Mouse (Mus musculus) lung, postnatal 0 days (tissue): ENCODE results near the gene Coq8a. TPM values are rescaled to one million over a fixed set of nuclear protein-coding genes. Genes with fewer than 3 reads are reported as not detected.
A peak's percentile ranks its signal among the peaks of the same experiment; 100 is the strongest.

Experiments
- ATAC-seq: fragments of 200-750 bp; cut with Nextera tagmentation; 2 replicates; pipeline ENCODE4 v1.8.0; 2017; ENCODE audit warnings: moderate library complexity
- DNase-seq: peaks from one replicate; pipeline ENCODE4 v3.0.0-alpha.2; 2016; ENCODE audit warnings: low spot score
- H3K27ac ChIP-seq: fragments of 300-500 bp; sonication (generic); 2 replicates; pipeline ENCODE4 v1.5.1; 2014; ENCODE audit warnings: antibody characterized with exemption, mild to moderate bottlenecking, low read length, mixed read lengths
- H3K27me3 ChIP-seq: fragments of 300-500 bp; sonication (generic); replicated peaks from 2 replicates; pipeline ENCODE4 v1.6.1; 2014; ENCODE audit warnings: low read length, mixed read lengths; ENCODE audit not compliant: insufficient read depth
- H3K36me3 ChIP-seq: fragments of 300-500 bp; sonication (generic); 2 replicates; pipeline ENCODE4 v1.6.1; 2014; ENCODE audit warnings: low read length, mixed read lengths; ENCODE audit not compliant: insufficient read depth
- H3K4me1 ChIP-seq: fragments of 300-500 bp; sonication (generic); 2 replicates; pipeline ENCODE4 v1.6.1; 2014; ENCODE audit warnings: antibody characterized with exemption, low read depth, low read length, mixed read lengths; ENCODE audit not compliant: insufficient read depth
- H3K4me2 ChIP-seq: fragments of 300-500 bp; sonication (generic); replicated peaks from 2 replicates; pipeline ENCODE4 v1.6.1; 2014; ENCODE audit warnings: low read depth, mild to moderate bottlenecking, low read length, moderate library complexity, mixed read lengths
- H3K4me3 ChIP-seq: fragments of 300-500 bp; sonication (generic); 2 replicates; pipeline ENCODE4 v1.5.1; 2014; ENCODE audit warnings: low read depth, low read length
- H3K9ac ChIP-seq: fragments of 300-500 bp; sonication (generic); replicated peaks from 2 replicates; pipeline ENCODE4 v1.6.1; 2014; ENCODE audit warnings: low read depth, mild to moderate bottlenecking
- H3K9me3 ChIP-seq: fragments of 300-500 bp; sonication (generic); 2 replicates; pipeline ENCODE4 v1.6.1; 2016; ENCODE audit warnings: low read length, mixed read lengths
- CTCF ChIP-seq: IDR thresholded peaks from 2 replicates; pipeline ENCODE4 v1.5.1; 2016; ENCODE audit warnings: antibody characterized with exemption, mild to moderate bottlenecking
- EP300 ChIP-seq: IDR thresholded peaks from 2 replicates; pipeline ENCODE4 v1.6.1; 2016; ENCODE audit warnings: antibody characterized with exemption, mild to moderate bottlenecking, control low read depth
- WGBS: fragments of 180-500 bp; shearing (Covaris S2); extraction: QIAGEN DNeasy Blood & Tissue Kit; methylation state at CpG from one replicate; pipeline ENCODE4 v1.1.7; 2014; 5-methylcytosine and 5-hydroxymethylcytosine counted together
- polyA plus RNA-seq: library from polyadenylated mRNA; unstranded; fragments of >200 nt; fragmentation: Nextera tagmentation; extraction: Ambion mirVana; gene quantifications from 2 replicates; pipeline ENCODE4 v1.2.1, GENCODE M21; 2015

The Coq8a gene
- polyA plus RNA-seq, 1 experiment from 2014 or later = 18.6 TPM

DNA sequence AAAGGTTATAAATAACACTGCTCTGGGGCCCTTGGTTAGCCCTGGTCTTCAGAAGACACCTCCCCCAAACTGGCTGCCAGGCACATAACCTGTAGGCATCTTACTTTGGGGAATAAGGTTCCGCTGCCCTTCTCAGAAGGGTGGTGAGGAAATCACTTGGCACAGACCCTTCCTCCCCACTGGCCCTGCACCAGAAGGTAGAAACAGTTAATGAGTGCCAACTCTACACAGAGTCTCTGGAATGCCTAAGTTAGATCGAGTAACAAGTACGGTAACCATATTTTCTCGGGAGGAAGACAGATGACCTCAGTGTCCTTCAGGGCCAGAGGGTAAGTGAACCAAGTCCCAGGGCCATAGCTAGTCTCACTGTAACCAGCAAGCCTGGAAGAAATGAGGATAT lies 10.5 kb downstream of the Coq8a start:
- H3K27me3 ChIP-seq = no peaks in the 10 kb centered on the region
- no peaks in the 10 kb centered on the region for H3K9me3 ChIP-seq
- WGBS = 73% methylated on average over 4 of the region's 4 CpGs
- H3K36me3 ChIP-seq = no peaks in the 10 kb centered on the region
- H3K4me3 ChIP-seq = no peak overlapping the region
- no peak overlapping the region for H3K27ac ChIP-seq
- no peak for TF ChIP-seq EP300
- no peaks in the 10 kb centered on the region for H3K4me1 ChIP-seq
- H3K9ac ChIP-seq = no peak overlapping the region
- H3K4me2 ChIP-seq = no peak overlapping the region
- DNase-seq (no peak), ATAC-seq (no peak)

DNA sequence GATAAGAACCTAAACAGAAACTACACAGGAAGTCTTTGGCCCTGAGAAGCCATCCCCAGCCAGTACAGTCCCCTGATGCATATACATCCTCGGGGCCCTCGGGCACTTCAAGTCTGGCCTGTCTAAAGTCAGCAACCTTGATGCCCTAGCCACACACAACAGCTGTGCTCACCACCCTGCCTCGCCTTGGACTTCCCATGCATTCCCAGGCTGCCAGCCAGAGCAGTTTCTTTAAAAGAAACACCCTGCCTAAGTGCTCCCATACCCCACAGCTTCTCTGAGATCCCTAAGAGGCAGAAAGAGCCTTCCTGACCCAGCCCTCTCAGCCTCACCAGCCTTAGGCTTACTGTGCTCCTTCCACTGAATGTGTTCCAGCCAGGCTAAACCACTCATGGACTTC lies 13.0 kb downstream of the Coq8a start:
- DNase-seq = no peak
- Histone ChIP-seq H3K4me1 (no peaks in the 10 kb centered on the region), H3K36me3 (no peaks in the 10 kb centered on the region), H3K4me2 (no peak overlapping the region), H3K9me3 (no peaks in the 10 kb centered on the region), H3K27ac (no peak overlapping the region), H3K27me3 (no peaks in the 10 kb centered on the region), H3K4me3 (no peak overlapping the region), H3K9ac (no peak overlapping the region)
- TF ChIP-seq EP300 = no peak
- no peak for ATAC-seq
- 73% methylated on average over 3 of the region's 3 CpGs for WGBS

DNA sequence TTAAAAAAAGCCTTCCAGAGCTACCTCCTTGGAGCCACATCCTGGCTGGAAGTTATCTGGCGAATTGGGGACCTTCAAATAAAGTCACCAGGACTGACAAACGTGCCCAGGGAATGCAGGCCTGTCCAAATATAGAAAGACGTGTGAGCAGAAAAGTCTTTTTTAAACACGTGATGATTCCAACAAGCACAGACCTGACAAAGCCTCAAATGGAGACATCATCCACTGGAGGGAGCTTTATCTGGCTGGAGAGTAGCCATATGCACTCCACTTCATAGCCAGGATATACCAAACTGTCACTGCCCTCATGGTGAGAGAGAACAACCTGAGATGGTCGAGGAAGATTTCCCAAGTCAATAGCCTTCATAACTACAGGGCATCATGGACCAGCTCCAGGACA lies 13.5 kb downstream of the Coq8a start:
- Histone ChIP-seq H3K36me3 (no peaks in the 10 kb centered on the region), H3K9ac (no peak overlapping the region), H3K4me1 (no peaks in the 10 kb centered on the region), H3K27me3 (no peaks in the 10 kb centered on the region), H3K9me3 (no peaks in the 10 kb centered on the region), H3K27ac (no peak overlapping the region), H3K4me2 (no peak overlapping the region), H3K4me3 (no peak overlapping the region)
- DNase-seq (no peak), ATAC-seq (no peak)
- TF ChIP-seq CTCF (peak; percentile 45), EP300 (no peak)
- 45% methylated on average over 5 of the region's 5 CpGs for WGBS

DNA sequence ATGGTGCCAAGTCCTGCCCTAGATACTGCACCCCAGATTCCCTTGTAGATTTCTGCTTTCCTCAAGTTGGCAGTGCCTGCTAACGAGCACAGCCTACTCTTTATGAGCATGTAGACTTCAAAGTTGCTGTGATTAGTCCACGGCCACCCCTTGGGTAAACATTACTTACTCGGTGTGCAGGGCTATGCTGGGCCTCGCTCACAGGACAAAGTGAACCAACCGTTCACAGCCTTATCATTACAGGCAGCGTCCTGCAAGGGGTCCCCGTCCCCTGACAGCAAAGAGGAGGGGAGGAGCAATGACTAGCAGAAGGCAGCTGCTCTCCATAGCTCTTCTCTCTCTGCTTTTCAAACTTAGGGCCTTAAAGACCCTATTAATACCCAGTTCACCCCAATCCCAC lies 14.6 kb downstream of the Coq8a start:
- no peak overlapping the region for H3K4me2 ChIP-seq
- TF ChIP-seq CTCF (no peak), EP300 (no peak)
- no peaks in the 10 kb centered on the region for H3K27me3 ChIP-seq
- H3K36me3 ChIP-seq = no peaks in the 10 kb centered on the region
- H3K9ac ChIP-seq = no peak overlapping the region
- no peaks in the 10 kb centered on the region for H3K4me1 ChIP-seq
- 20% methylated on average over 7 of the region's 7 CpGs for WGBS
- H3K9me3 ChIP-seq = no peaks in the 10 kb centered on the region
- DNase-seq (no peak), ATAC-seq (peak; percentile 21; the same call in 1 of the 2 replicates)
- no peak overlapping the region for H3K4me3 ChIP-seq
- H3K27ac ChIP-seq = no peak overlapping the region

DNA sequence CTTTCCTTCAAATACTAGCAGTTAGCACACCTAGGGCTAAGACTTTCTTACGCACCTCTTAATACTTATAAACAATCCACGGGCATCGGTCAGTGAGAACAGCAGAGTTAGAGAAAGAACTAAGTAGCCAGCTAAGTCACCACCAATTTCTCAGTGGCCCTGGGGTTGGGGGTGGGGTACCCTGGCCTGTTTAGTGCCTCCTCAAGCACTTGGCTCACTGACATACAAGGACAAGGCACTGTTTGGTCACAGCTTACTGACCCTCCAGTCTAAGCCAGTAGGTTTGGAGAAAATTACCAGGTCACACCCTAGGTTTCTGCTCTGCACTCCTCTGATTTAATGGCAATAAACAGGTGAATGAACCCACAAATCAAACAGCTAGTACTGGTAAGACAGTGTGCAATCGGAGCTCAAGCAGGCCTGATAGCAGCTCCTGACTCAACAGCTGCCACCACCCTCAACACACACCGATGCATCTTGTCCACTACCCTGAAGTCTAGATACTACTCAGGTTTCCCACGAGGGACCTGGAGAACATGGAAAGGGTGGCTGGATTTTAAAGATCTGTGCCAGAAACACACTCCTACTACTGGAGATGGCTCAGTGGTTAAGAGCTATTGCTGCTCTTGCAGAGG lies 15.8 kb downstream of the Coq8a start:
- TF ChIP-seq CTCF = no peak
- TF ChIP-seq EP300 = no peak
- WGBS = 86% methylated on average over 6 of the region's 6 CpGs
- Histone ChIP-seq H3K4me3 (no peak overlapping the region), H3K9me3 (no peaks in the 10 kb centered on the region), H3K9ac (no peak overlapping the region), H3K4me1 (no peaks in the 10 kb centered on the region), H3K36me3 (no peaks in the 10 kb centered on the region), H3K27me3 (no peaks in the 10 kb centered on the region), H3K27ac (no peak overlapping the region), H3K4me2 (no peak overlapping the region)
- ATAC-seq (no peak), DNase-seq (no peak)

DNA sequence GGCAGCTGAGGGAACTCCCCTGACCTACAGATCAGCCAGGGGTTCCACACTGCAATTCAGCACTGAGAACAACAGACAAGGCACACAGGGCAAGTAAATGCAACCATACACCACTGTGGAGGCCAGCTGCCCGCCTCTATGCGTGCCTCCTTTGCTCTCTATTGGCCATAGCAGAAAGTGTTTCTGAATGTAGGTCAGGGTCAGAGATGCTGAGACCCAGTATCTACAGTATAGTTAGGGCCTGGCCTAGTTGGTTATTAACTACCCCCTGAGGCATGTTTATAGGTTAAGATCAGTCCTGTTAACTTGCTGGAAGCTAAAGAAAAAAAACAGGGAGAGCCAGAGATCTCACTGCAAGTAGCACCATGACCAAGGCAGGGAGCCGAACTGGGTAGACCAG lies 16.7 kb downstream of the Coq8a start:
- Histone ChIP-seq H3K27me3 (no peaks in the 10 kb centered on the region), H3K27ac (no peak overlapping the region), H3K36me3 (no peaks in the 10 kb centered on the region), H3K9me3 (no peaks in the 10 kb centered on the region), H3K9ac (no peak overlapping the region), H3K4me3 (no peak overlapping the region), H3K4me1 (no peaks in the 10 kb centered on the region), H3K4me2 (no peak overlapping the region)
- WGBS = 78% methylated on average over 3 of the region's 3 CpGs
- TF ChIP-seq CTCF (no peak), EP300 (no peak)
- ATAC-seq (no peak), DNase-seq (no peak)

DNA sequence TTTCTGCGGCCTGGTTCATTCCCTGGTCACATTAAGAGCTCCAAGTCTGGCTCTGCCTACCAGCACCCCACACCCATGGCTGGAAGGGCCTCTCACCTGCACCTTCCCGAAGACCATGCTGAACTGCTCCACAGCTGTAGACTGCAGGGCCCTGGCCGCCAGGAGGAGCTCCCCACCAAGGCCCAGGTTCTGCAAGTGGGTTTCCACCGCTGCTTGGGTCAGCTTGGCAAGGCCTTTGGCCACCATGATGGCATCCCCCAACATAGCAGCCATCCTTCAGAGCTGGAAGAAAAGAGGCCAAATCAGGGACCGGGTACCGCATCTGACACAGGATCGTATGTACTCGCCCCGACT lies 17.5 kb downstream of the Coq8a start:
- Histone ChIP-seq H3K4me1 (no peaks in the 10 kb centered on the region; the same call in 1 of the 2 replicates), H3K27me3 (no peaks in the 10 kb centered on the region), H3K4me2 (no peak overlapping the region), H3K4me3 (no peak overlapping the region), H3K27ac (no peak overlapping the region), H3K9me3 (no peaks in the 10 kb centered on the region), H3K9ac (no peak overlapping the region), H3K36me3 (no peaks in the 10 kb centered on the region)
- no peak for ATAC-seq
- WGBS = 84% methylated on average over 9 of the region's 9 CpGs
- TF ChIP-seq EP300 = no peak
- TF ChIP-seq CTCF = 0 out of 2 replicates have a peak, but pooled peaks have one; percentile 30
- DNase-seq = no peak
